Mouse (Mus musculus) thymus, postnatal 36 days (tissue): ENCODE data around the gene Rasgrp3.
"Not testable (repeated sequence)": the region's sequence is repeated elsewhere in the genome, so short reads cannot be mapped to it uniquely, and the experiment has no call there.

Source experiments
- DNase-seq, 2 experiments: peaks; one replicate each; pipeline ENCODE4 v3.0.0; 2022; ENCODE audit warnings: mixed read lengths in 2 of 2

Gene Rasgrp3

GRCm38 (mm10) chr17:75435599-75435998, at the start of gene Rasgrp3:
TSS of gene Rasgrp3 (plus strand) at chr17:75435896.
- no peak for DNase-seq

GRCm38 (mm10) chr17:75388402-75388801, 47.3 kb upstream of the Rasgrp3 start:
- DNase-seq, result no peak

GRCm38 (mm10) chr17:75390142-75390541, 45.6 kb upstream of the Rasgrp3 start:
- no peak for DNase-seq

GRCm38 (mm10) chr17:75391429-75392192, 44.1 kb upstream of the Rasgrp3 start:
- no peak for DNase-seq

GRCm38 (mm10) chr17:75406405-75406804, 29.3 kb upstream of the Rasgrp3 start:
- DNase-seq, result no peak

GRCm38 (mm10) chr17:75416861-75417260, 18.8 kb upstream of the Rasgrp3 start:
- no peak for DNase-seq

- DNase-seq, result no peak
These were observed 1.5 kb upstream of the Rasgrp3 start for GRCm38 (mm10) chr17:75434152-75434551.

GRCm38 (mm10) chr17:75434871-75435270, 825 bp upstream of the Rasgrp3 start:
- no peak for DNase-seq

- DNase-seq, result no peak
These were observed 399 bp downstream of the Rasgrp3 start for GRCm38 (mm10) chr17:75436095-75436494.

GRCm38 (mm10) chr17:75436819-75437218, 1.1 kb downstream of the Rasgrp3 start:
- DNase-seq, result no peak

- DNase-seq, result no peak
These were observed 1.6 kb downstream of the Rasgrp3 start for GRCm38 (mm10) chr17:75437239-75437750.

GRCm38 (mm10) chr17:75438162-75438561, 2.5 kb downstream of the Rasgrp3 start:
- DNase-seq, result no peak

- no peak for DNase-seq
These were observed 3.4 kb downstream of the Rasgrp3 start for GRCm38 (mm10) chr17:75439062-75439461.

- DNase-seq, result no peak
These were observed 4.9 kb downstream of the Rasgrp3 start for GRCm38 (mm10) chr17:75440619-75441018.

- no peak for DNase-seq
These were observed 5.6 kb downstream of the Rasgrp3 start for GRCm38 (mm10) chr17:75441260-75441830.

GRCm38 (mm10) chr17:75442352-75442751, 6.7 kb downstream of the Rasgrp3 start:
- no peak for DNase-seq

- DNase-seq, result no peak
These were observed 7.4 kb downstream of the Rasgrp3 start for GRCm38 (mm10) chr17:75443064-75443621.

- no peak for DNase-seq
These were observed 12.6 kb downstream of the Rasgrp3 start for GRCm38 (mm10) chr17:75448257-75448656.

- DNase-seq, result no peak
These were observed 13.3 kb downstream of the Rasgrp3 start for GRCm38 (mm10) chr17:75449022-75449421.

GRCm38 (mm10) chr17:75452313-75452712, 16.6 kb downstream of the Rasgrp3 start:
- no peak for DNase-seq

GRCm38 (mm10) chr17:75453639-75454038, 17.9 kb downstream of the Rasgrp3 start:
- no peak for DNase-seq

- DNase-seq, result not testable (repeated sequence)
These were observed 20.4 kb downstream of the Rasgrp3 start for GRCm38 (mm10) chr17:75456096-75456495.

GRCm38 (mm10) chr17:75460621-75461020, 24.9 kb downstream of the Rasgrp3 start:
- no peak for DNase-seq

GRCm38 (mm10) chr17:75461771-75462170, 26.1 kb downstream of the Rasgrp3 start:
- DNase-seq, result no peak
